Mouse (Mus musculus): ENCODE results near the gene AI854703. TPM values are rescaled to one million over a fixed set of nuclear protein-coding genes. Genes with fewer than 3 reads are reported as not detected.

AI854703 gene
- 1 to 10 TPM; 1.5 to 1.6 TPM for total RNA-seq (2021)
- long read RNA-seq, experiment 1, partial matches to known transcripts, result 1 of 4 reads
- long read RNA-seq, experiment 1, other reads (novel, unspliced or antisense), result 3 of 4 reads
- long read RNA-seq, experiment 2, partial matches to known transcripts, result 1 of 3 reads
- long read RNA-seq, experiment 2, other reads (novel, unspliced or antisense), result 2 of 3 reads

GRCm38 (mm10) chr6:48626464-48626863 is at the start of gene AI854703:
TSS of gene AI854703 (plus strand) at chr6:48626764.
- DNase-seq, result no peak

GRCm38 (mm10) chr6:48578736-48579135 is 47.8 kb upstream of the AI854703 start:
- DNase-seq, result no peak

DNA sequence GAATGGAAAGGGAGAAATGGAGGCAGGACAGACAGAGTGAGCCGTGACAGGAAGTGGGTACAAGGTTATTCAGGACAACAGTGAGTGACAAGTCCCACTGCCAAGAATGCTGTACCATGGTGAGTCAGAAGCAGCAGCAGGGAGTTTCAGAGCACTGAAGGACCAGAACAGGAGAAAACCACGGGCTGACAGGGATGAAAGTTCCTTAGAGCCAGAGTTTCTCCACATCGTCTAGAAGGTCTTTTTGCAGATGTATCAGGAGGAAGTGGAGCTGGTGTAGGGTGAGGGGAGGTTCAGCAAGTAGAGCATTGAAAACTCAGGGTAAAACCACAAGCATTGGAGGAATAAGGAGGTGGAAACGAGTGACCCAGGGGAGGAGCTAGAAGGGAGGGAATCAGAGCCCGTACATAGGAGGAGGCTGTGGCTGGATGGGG is 47.3 kb upstream of the AI854703 start:
- DNase-seq, result peak; percentile 55 to 61

DNA sequence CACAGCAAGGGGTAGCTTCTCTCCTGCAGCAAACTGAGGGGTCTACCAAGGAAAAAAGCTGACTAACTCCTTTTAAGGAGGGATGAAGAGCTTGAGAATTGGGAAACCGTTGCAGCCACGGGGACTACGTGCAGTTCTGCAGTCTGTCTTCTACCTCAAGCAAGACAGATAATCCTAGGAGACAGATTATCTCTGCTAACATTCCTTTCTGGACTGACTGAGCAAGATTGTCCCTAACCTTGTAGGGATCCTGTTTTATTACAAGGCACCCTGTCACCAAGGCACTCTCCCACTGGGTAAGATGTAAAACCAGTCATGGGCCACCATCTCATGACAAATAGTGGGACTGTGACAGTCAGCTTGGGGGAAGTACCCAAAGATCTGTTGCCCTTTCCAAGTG is 45.3 kb upstream of the AI854703 start:
- no peak for DNase-seq

- peak in 1 of 2 experiments; percentile 63 for DNase-seq
Observed at GRCm38 (mm10) chr6:48582037-48582436, 44.5 kb upstream of the AI854703 start.

- DNase-seq, result no peak
Observed at GRCm38 (mm10) chr6:48589194-48589750, 37.3 kb upstream of the AI854703 start, which contains the start of gene Gm45021. TSS of gene Gm45021 (plus strand) at chr6:48589610.

DNA sequence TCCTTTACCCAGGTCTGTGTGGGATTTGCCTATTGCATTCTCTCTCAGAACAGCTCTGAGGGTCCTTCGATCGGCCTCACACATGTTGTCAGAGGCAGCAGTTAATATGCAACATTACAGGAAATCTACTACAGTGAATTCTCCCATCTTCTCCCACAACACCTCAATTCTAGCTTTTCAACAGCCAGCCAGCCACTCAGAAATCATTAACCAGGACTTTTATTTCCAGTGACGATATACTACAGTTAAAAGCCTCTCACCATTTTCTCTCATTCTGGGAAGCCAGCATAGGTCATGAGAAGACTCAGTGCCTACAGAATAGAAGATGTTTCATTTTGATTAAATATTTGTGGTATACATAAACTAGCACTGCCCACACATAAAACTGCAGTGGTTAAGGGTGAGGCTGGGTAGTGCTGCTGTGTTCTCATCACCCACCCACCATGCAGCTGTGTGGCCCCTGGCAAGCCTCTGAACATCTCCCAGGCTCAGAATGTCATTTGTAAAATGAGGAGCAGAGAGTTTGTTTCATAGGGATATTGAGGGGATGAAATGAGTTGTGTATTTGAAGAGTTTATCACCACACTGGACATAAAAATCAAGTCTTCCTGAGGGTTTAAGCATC is 35.2 kb upstream of the AI854703 start:
- DNase-seq, result no peak

- no peak for DNase-seq
Observed at GRCm38 (mm10) chr6:48591871-48592270, 34.7 kb upstream of the AI854703 start.

GRCm38 (mm10) chr6:48593158-48594042 is 33.2 kb upstream of the AI854703 start, which contains the start of the genes Repin1 and Gm44965:
TSS of gene Repin1 (plus strand) at chr6:48593883.
TSS of gene Gm44965 (plus strand) at chr6:48593941.
- peak; percentile 97 to 98 for DNase-seq

- peak; percentile 56 to 57 for DNase-seq
Observed at GRCm38 (mm10) chr6:48594043-48594738, 32.4 kb upstream of the AI854703 start.

DNA sequence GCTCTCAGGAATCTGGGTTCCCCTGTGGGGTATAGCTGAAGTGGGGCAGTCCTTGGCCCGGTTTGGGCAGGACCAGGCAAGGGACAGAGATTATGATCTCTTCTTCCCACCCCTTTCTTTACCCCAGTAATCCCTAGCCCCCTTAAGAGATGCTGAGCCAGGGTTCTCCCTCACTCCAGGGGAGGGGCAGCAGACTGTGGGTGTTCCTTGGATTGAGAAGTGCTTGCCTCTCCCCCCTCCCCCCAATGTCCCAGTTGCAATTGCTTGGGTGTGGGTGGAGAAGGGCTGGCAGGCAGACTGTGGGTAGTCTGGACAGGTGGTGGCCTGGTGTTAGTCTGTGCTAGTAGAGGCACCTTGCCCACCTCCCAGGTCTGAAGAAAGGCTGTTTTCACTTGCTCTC is 31.3 kb upstream of the AI854703 start:
- DNase-seq, result peak in 1 of 2 experiments; percentile 45

GRCm38 (mm10) chr6:48596545-48597232 is 29.9 kb upstream of the AI854703 start:
- no peak for DNase-seq

DNA sequence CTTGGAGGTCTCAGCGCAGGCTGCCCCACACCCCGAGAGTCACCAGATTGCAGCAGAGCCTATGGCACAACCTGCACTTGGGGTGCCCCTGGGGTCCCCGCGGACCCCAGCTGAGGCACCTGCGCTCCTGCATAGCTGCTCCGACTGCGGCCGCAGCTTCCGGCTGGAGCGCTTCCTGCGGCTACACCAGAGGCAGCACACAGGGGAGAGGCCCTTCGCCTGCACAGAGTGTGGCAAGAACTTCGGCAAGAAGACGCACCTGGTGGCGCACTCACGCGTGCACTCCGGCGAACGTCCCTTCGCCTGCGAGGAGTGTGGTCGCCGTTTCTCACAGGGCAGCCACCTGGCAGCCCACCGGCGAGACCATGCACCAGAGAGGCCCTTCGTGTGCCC is 29.3 kb upstream of the AI854703 start:
- DNase-seq, result no peak

- no peak for DNase-seq
Observed at GRCm38 (mm10) chr6:48600594-48600993, 26.0 kb upstream of the AI854703 start.

DNA sequence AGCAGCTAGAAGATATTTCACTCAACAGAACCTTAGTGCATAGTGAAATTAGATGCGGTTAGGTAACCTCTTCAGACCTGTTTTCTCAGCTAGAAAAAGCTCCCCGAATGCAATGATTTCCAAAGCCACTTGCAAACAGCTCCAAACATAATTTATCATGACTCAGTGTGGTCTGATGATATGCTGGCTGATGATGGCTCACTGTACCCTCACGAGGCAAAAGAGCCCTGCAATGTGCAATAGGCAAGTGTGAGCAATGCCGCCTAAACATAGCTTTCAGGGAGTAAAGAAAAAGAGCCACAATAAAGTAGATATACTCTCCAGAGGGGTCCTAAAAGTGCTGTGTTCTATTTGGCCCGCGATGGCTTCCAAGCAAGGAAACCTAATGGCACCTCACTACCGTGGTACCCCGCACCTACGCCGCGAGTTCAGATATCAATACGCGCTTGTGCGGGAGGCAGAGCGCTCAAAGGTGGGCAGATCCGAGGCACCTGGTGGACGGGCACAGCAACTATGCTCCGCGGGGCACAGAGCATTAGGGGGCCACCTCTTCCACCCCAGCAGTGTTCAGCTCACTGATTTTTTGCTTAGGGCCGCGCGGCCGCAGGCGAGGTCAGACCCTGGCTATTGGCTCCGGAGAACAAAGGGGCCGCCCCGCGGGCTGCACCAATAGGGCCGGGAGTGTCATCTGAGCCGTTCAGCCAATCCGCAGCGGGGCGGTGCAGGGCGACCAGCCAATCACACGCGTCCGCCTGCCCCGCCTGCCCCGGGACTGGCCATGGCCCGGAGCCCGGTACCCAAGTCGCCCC is 25.1 kb upstream of the AI854703 start, which contains the start of gene Zfp775:
TSS of gene Zfp775 (plus strand) at position 793 of the 809 bp plus-strand sequence.
- DNase-seq, result peak; percentile 98 to 99

DNA sequence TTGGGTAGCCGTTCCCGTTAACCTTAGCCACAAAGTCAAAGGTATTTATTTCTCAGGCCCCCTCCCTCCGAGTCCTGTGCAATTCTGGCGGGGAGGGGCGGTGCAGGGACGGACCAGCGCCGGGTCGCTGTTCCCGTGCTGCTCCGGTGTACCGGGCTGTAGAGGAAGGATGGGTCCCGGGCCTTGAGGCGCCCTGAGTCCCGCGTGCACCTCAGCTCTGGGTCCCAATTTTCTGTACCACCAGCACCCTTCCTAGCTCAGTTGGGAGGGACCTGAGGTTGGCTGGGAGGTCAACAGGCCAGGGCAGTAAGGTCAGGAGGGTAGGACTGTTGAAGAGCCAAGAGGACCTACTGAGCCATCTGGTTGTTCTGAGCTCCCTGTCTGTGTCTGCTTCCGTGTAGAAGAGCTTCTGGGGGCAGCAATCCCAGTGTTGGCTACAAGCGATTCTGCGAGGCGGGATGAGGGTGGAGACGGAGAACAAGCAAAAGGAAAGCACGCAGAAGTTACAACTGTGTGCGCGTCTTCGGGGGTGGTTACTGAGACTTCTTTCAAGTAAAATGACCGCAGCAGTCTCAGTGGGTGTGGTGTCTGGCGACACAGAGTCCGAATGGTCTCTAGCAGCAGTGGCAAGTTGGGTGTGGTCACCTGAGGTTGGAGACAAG is 24.4 kb upstream of the AI854703 start:
- peak; percentile 37 for DNase-seq

- peak; percentile 64 to 77 for DNase-seq
Observed at GRCm38 (mm10) chr6:48608124-48608523, 18.4 kb upstream of the AI854703 start.

- no peak for DNase-seq
Observed at GRCm38 (mm10) chr6:48609512-48609911, 17.1 kb upstream of the AI854703 start.

DNA sequence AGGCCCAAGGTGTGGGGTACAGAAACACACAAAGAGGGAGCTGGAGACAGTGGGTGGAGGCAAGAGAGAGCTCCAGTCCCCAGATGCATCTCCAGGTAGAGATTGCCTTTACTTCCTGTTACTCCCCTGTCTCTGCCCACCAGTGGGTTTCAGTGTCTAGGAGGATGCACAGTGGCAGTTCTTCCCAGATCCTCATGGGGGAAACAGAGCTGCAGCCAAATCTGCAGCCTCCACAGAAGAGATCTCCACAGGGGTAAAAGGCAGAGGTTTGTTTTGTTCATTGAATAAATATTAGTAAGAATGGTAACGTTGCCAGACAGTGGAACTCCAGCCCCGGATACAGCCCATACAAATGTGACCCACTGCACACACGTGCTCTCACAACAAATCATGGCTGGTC is 15.9 kb upstream of the AI854703 start:
- no peak for DNase-seq

- no peak for DNase-seq
Observed at GRCm38 (mm10) chr6:48613464-48613863, 13.1 kb upstream of the AI854703 start.

Measured in adrenal gland, postnatal 36 days (tissue).